Mouse (Mus musculus) left cerebral cortex, adult 9 months (tissue): Measurements from ENCODE around the gene Nfkbib.

Experiments
- DNase-seq, 2 experiments: peaks; one replicate each; pipeline ENCODE4 v3.0.0; 2022; ENCODE audit warnings: low spot score in 2 of 2

The Nfkbib gene

DNA sequence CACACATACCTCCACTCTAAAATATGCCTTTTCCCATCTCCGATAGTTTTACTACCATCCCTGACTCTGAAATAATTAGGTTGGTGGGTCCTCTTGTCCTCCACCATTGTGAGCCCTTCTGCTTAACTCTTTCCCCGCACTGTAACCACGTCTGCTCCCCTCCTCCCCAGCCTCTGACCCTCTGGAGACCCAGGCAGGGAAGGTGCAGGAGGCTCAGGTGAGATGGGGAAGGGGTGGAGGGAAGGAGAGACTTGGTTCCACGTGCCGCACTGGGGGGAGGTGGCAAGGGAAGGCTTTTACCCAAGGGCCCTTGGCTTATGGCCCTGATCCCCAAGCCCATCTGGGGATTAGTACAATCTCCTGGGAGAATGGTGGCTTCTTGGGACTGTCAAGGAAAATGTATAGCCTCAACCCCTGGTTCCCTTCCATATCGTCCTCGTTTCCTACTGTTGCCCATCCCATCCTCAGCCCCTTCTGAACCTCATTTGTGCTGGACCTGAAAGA lies at the start of gene Nfkbib:
TSS of gene Nfkbib (minus strand) at position 51 of the 504 bp plus-strand sequence.
- no peak for DNase-seq

DNA sequence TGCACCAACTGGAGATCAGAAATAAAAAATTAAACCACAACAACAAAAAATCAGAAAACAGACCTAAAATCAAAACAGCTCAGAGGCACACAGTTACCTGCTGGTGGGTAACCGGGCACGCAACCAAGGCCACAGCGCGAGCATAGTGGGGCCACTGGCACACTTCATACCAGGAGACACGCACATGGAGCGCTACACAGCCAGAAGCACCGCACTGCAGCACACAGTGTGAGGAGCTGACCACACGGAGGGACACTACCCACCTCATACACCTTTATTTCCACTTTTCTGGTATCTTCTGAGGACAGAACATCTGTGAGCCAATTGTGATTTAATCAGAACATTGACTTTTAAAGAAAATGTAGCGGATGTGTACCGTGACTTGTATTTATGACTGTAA lies 49.6 kb upstream of the Nfkbib start:
- DNase-seq, result no peak

DNA sequence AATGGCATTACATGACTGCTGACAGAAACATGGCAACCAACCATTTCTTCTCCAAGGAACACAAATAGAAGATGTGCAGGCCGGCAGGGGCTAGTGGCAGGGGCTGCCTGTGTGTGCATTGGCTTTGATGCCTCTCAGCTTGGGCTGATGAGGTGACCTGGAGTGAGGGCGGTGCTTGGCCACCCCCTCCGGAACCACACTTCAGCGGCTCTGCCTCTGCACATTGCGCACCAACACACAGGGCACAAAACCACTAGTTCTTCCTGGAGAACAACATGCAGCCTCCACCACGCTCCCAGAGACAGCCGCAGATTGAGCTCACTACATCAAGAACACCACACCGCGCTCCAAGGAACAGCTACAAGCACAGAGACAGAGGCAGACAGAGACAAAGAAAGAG lies 48.9 kb upstream of the Nfkbib start:
- no peak for DNase-seq

DNA sequence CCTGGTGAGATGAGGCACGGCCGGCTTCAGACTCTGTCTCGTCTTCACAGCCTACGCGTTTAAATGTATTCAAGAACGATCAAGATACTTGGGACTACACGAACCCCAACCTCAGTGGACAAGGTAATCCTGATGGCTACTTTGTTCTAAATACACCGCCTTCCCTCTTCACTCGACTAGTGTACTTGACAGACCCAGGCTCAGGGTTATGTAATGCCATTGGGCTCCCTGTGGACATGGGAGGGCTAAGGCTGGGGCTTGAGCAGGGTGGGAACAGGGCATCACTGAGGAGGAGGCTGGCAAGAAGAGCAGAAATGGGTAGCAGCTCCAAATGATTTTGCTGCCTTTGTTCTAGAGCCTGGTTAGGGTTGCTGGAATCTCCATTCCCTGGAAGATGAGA lies 47.9 kb upstream of the Nfkbib start:
- no peak for DNase-seq

DNA sequence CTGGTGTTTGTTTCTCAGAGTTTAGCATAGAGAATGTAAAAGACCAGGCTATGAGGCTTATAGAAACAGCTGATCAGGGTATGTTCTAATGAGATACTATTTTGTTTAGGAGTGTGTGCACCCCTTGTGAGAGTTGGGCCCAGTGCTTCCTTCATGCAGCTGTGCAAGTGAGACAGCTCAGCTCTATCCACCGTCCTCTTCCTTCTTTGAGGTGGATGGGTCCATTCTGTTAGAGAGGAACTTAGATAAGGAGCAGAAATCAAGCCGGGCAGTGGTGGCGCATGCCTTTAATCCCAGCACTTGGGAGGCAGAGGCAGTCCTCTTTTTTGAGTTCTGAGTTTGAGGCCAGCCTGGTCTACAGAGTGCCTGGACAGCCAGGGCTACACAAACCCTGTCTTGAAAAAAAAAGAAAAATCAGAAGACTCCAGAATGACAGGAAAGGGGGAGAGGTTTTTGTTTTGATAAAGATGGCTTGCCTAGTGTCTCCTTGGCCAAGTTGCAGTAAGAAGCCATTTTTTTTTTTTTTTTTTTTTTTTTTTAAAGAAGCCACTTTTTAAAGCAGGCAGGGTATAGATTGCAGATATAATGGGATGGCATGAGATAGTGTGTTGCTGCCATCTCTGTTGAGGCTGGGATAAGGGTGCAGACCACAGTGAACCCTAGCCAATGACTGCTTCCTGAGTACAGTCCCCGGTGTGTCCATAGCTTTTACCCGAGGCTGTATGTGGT lies 47.2 kb upstream of the Nfkbib start:
- DNase-seq, result no peak

DNA sequence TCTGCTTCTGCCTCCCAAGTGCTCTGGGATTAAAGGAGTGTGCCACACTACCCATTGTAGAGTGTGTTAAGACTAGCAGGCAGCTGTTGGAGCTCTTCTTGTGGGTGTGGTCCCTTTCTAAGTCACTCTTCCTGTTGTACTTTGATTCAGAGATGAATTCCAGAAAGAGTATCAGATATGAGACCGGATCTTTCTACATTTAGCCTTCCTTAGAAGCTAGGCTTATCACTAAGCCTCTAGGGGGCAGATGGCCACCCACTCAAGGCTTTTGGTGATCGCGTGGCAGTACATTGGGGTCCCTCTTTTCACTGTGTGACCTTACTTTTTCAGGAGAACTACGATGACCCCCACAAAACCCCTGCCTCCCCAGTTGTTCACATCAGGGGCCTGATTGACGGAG lies 45.6 kb upstream of the Nfkbib start:
- no peak for DNase-seq

DNA sequence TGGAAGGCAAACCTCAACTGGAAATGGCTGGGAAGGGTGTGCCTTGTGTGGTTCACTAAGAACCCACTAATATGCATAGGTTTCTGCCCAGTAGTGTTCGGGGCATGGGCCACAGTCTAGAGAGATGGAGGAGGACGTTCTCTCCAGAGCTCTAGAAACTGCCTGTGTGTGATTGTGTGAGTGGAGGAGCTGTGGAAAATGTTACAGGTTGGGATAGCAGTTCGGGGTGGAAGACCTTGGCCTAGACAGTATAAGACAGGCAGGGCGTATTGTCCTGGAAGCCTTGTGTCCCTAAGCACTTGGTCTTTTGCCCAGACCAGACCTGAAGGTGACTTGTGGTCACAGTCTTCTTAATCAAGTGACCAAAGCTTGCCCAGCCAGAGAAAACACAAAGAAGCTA lies 45.1 kb upstream of the Nfkbib start:
- no peak for DNase-seq

DNA sequence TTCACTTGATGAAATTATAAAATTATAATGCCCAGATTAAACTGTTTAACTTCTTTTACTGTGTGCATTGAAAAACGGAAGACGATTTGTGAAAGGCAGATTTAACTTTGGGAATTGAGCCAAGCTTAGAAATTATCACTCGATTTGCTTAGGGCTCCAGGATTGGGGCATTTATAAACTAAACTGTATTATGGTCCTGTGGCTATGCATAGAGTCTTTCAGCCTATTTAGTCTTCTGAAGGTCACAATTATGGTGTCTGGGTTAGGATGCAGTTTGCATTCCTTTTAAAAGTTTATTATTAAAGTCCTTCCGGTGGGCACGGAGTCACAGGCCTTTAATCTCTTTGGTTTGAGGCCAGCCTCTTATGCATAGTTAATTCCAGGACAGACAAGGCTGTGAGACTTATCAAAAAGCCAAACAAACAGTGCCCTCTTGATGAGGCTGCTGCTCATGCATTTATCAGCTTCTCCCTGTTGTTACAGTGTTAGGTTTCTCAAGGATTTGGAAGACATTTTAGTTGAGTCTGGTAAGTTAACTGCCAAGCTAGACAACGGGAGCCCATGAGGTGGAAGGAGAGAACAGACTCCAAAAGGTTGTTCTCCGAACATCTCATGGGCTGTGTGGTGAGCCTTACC lies 44.4 kb upstream of the Nfkbib start:
- DNase-seq, result no peak

DNA sequence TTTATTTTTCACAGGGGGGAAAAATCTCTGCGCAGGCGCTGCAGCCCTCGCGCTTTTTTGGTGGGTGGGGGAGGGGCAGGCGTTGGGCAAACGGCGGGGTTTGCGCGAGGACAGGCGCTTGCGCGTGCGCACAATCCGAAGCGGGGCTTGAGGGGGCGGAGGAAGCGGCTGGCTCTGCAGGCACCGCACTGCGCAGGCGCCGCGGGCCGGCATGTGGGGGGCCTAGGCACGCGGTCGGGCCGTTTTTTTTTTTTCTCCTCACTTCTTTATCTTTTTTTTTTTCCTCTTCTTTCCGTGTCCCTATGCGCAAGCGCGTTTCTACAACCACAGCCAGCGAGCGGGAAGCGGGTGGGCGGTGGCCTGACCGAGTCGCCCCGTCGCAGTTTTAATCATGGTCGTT lies 43.9 kb upstream of the Nfkbib start:
- DNase-seq, result peak in 1 of 2 experiments; percentile 87

DNA sequence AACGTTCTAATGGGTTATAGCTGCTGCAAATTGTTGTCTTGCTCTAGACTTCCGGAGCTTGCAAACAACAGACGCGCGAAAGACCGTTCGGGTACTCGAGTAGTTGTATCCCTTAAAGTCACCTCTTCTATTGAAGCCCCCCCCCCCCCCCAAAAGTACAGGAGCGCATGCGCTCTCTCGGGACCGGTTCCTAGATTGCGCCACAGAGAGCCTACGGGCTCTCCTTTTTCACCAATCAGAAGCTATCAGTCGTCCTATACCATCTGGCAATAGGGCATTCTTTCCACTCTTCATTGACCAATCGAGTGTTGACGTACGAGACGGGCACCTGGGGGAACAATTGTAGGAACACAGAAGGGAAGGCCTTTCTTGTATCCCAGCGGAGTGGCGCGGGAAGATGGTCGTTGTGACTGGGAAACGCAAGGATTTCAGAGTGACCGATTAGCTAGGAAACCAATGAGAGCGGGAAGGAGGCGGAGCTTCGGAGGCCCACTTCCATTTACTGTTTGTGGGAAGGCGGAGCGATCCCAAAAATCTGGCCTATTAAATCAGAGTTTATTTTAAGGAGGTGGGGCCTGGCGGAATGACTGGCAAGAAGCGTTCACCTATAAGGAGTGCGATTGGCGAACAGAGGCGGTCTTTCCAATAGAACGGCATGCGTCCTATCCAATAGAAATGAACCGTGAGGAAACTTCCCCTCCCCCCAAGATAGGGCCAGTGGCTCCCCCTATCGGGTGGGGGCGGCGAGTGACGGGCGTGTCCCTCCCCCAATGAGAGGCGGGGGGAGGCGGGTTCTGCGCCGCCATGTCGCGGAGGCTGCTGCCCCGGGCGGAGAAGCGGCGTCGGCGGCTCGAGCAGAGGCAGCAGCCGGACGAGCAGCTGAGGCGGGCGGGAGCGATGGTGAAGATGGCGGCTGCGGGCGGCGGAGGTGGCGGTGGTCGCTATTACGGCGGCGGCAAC lies 43.1 kb upstream of the Nfkbib start:
- DNase-seq, result peak; percentile 99

DNA sequence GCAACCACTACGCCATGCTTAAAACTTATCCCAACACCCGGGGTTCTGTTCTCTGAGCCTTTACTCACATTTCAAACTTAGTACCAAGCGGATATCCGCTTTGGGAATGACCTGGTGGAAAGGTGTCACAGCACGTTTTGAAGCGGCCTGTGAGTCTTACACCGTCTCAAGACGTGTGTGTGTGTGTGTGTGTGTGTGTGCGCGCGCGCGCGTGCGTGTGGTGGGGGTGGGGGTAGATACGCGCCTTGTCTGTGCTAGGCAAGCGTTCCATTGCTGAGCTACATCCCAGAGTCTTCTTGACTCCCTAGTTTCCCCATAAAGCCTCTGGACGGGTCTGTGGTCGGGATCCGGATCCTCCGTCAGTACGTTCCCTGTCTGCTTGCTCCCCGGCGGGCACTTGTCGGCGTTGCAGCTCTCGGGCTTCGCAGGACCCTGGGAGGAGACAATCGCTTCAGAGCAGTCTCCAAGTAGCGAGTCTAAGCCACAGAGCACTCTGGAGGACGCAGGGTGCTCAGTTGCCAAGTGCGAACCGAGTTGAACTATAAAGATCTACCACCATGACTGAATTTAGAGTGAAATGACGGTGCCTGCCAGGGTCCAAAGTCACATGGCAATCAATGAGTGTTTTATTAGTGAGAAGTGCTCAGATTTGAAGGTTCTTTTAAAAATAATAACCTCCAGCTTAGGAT lies 42.2 kb upstream of the Nfkbib start:
- DNase-seq, result no peak

DNA sequence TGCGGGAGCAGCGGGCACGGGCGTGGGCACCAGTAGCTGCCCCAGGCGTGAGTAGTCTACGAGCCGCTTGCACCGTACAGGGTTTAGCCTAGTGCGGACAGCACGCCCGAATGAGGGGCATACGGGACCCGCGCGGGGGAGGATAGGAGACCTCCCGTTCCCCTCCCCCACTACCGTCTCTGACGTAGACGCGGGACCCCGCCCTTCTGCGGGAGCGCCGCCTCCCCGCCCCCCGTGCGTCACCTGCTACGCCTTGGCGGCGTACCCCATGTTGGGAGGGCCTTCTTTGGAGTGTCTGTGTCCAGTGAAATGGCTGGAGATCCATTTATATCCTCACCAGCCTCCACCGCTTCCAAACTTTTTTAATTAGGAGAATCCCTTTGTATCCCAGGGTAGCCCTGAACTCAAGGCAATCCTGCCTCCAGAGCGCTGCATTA lies 41.7 kb upstream of the Nfkbib start:
- DNase-seq, result peak; percentile 83 to 95

DNA sequence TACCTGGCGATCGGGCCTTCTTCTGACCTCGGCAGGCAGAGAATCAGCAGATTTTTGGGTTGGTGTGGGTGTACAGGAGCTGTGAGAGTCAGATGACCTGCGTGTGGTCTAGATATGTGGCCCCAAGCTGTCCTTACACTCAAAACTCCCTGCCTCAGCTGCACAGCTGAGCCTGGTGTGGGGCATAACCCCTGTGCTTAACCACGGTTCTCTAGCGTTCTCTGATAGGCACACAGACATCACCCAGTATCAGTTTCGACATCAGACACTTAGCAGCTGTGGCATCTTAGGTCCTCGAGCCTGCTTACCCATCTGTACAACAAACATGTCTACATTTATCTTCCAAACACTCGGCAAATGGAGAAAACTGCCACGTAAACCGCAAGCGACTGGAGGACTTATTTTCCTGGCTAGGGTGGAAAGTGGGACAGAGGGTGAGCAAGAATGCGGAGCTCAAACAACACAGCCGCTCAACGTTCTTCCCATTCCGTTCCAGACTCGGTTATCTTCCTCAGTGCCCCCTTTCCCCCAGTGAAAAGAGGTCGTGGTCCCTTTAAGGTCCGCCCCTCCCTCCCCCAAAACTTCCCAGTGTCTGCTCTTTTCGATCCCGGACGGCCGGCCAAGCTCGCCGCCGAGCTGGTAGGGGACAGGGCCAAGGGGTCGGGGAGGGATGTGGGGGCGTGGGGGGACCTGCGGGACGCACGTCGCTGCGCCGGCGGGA lies 41.1 kb upstream of the Nfkbib start, which contains the start of gene Hnrnpl:
TSS of gene Hnrnpl (plus strand) at position 321 of the 721 bp plus-strand sequence.
- DNase-seq, result peak in 1 of 2 experiments; percentile 41

DNA sequence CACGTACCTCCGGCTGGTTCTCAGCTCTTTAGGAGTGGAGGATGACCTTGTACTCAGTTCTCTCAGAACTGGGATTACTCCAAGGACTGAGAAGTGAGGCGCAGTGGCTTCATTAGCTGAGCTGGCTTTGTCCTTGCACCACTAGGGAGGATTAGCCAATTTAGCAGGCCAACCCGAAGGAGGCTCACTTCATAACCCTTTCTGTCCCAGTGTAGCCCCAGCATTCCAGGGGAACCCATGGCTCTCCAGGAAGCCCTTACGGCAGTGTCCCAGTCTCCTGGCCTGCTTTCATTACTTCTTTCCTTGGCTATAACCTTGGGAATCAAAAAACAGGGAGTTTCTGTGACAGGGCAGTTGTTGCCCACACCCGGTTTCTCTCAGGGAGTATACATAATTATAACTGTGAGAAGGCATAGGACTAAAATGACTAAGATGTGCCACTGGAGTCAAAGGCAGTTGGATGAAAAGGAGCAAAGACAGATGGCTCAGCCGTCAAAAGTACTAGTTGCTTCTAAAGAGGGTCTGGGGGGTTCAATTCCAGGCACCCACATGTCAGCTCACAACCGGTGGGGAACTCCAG lies 40.4 kb upstream of the Nfkbib start:
- DNase-seq, result peak in 1 of 2 experiments; percentile 32

DNA sequence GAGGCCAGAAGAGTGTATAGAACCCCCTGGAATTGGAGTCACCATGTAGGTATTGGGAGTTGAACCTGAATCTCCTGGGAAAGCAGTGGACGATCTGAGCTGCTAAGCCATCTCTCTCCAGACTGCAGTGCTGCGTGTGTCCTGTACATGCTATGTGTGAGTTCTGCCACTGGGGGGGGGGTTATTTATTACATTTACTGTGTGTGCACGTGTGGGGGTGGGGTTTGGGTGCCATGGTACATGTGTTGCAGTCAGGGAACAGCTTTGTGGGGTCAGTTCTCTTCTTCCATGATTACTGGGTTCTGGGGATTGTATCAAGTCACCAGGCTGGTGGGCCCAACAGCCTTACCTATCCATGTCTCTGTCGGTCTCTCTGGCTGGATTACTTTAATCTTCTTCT lies 39.6 kb upstream of the Nfkbib start:
- no peak for DNase-seq

DNA sequence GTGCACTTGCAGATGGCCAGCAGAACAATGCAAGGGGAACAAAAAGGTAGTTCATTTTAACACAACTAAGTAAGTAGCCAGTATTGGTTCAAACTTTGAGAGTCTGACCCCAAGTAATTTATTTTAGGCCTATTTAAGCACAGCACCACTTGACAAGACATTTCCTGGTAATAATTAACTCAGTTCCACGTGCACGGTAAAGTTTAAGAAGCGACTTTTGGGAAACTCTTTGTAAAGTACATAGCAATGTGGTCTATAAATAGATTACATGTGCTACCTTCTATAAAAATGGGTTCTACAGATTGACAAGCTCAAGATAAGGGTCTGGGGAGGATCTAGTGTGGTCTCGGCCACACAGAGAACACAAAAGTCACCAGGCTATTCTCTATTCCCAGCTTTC lies 36.4 kb upstream of the Nfkbib start:
- no peak for DNase-seq

DNA sequence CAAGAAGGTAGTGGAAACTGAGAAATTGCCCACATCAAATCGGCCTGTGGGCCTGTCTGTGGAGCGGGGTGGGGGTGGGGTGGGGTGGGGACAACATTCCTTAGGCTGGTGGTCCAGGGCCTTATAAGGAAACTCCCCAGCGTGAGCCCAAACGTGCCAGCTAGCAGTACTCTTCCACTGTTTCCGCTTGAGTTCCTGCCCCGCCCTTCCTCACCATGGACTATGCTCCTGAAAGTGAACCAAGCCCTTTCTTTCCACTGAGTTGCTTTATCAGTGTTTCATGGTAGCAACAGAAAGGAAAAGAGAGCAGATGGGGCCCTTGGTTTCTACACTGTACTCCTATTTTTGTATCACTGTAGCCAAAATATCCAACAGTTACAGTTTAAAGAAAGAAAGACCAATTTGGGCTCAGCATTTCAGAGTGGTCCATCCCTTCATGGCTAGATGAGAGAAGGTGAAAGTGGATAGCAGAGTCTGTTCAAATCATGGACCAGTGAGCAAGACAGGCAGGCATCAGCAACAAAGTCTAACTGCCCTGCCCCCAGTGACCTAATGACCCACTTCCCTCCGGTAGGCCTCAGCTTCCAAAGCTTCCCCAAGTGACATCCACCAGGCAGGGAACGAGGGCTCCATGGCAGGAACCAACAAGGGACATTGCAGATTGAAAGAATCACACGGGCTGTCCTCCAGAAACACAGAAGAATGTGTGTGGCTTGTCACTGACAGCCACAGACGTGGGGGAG lies 35.7 kb upstream of the Nfkbib start:
- no peak for DNase-seq

DNA sequence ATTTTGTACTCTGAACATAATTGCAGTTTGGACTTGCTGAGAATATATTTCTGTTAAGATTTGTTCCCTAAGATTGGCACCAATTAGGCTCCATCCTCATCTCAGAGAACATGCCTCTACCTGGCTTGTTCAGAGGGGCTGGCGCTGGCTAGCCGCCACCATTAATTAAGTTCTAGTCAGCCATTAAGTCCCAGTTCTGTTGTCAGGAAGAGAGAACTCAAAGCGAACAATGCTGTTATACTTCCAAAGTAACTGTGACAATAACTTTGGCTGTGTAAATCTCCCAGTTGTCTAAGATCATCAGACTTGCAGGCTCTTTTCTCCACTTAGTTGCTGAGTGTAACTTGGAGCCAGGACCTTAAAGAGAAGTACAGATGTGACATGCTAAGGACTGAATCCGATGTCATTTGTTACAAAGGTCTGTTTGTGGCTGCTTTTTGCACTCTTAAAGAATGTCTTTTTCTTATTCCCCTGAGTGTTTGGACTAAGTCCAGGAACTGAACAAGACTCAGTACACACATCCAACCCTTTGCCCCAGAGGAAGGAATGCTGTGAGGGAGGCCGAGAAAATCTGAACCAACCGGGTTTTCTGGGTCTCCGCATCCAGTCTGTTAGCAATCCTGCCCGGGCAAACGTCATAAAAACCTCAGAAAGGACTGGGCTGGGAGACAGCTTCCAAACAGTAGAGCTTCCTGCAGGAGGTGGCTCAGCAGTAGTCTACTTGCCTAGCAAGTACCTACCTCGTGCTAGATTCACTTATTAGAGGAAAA lies 34.8 kb upstream of the Nfkbib start:
- DNase-seq, result no peak

DNA sequence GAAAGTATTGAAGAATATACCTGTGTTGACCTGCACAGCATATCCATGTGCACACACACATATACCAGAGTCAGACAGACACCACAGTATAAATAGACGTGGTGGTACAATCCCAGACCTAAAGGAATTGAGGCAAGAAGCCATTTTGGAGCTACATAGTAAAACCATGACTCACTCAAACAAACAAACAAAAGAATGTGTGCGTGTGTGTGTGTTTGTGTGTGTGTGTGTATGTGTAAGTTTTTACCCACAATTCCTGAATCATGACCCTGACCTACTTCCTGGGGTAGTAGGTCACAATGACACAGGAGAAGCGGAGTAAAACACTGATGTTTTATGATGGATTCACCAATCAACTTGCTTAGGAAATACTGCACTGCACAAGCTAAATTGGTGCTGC lies 34.1 kb upstream of the Nfkbib start:
- DNase-seq, result no peak
